Mouse (Mus musculus) forebrain, embryonic 13.5 days (tissue): Measurements from ENCODE around the gene Cyb5rl. TPM values are rescaled to one million over a fixed set of nuclear protein-coding genes. Genes with fewer than 3 reads are reported as not detected.

Experiments
- polyA plus RNA-seq: library from polyadenylated mRNA; unstranded; fragments of >200 nt; fragmentation: Nextera tagmentation; extraction: Ambion mirVana; gene quantifications from 2 replicates; pipeline ENCODE4 v1.2.1, GENCODE M21; 2015

The Cyb5rl gene
- polyA plus RNA-seq, 1 experiment from 2014 or later, result 5.6 TPM

Other genes with a start within 250 kb of the Cyb5rl start
- gene Ssbp3, start 156.3 kb upstream of the Cyb5rl start, polyA plus RNA-seq, result 168 and 173 TPM in 2 replicates
- 81.4 and 81.9 TPM in 2 replicates for gene Mrpl37, start 120 bp upstream of the Cyb5rl start, polyA plus RNA-seq
- not detected in 2 replicates for gene Cdcp2, start 29.9 kb downstream of the Cyb5rl start, polyA plus RNA-seq
- 335 and 337 TPM in 2 replicates for gene Tmem59, start 111.4 kb downstream of the Cyb5rl start, polyA plus RNA-seq
- gene Tceanc2, start 112.1 kb downstream of the Cyb5rl start, polyA plus RNA-seq, result 38.9 and 52.3 TPM in 2 replicates
- not detected in 2 replicates for gene Ldlrad1, start 142.2 kb downstream of the Cyb5rl start, polyA plus RNA-seq
- 67.4 and 68.9 TPM in 2 replicates for gene Lrrc42, start 186.5 kb downstream of the Cyb5rl start, polyA plus RNA-seq
- 32.6 and 39.5 TPM in 2 replicates for gene Hspb11, start 186.6 kb downstream of the Cyb5rl start, polyA plus RNA-seq
- not detected in 2 replicates for gene Dio1, start 240.2 kb downstream of the Cyb5rl start, polyA plus RNA-seq
- 45.8 and 51.1 TPM in 2 replicates for gene Yipf1, start 247.4 kb downstream of the Cyb5rl start, polyA plus RNA-seq